In the genomic region with DNA sequence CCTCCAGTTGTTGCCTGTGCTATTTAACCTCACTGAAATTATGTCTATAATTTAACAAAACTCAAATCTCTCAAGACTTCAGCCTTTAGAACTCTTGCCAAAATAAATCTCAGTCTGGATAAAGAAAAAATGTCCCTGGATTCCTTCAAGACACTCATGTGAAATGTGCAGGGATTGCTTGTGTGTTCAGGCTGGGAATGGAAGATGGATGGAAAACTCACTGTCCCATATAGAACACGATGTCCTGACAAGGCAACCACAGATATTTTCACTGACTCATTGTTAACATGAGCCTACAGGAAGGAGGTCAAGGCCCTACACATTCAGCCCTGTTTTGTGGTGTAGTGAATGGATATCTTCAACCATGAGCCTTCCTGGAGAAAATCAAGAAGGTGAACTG, we compare ENCODE assay signal across 11 mouse cellular contexts.
"Had no signal": no experiment of that assay in that cellular context is flagged by ENCODE, and none has a peak within 500 bp of the region (broad histone marks: within the 10 kb centered on the region; RNA-seq: fewer than 3 reads in every experiment).

No protein-coding gene starts in this region.

- ATAC-seq: midbrain, embryonic 13.5 days had no signal

- H3K36me3 ChIP-seq: limb, embryonic 10.5 days; liver, embryonic 15.5 days; midbrain, embryonic 13.5 days had no signal

- H3K4me1 ChIP-seq: liver, embryonic 15.5 days; midbrain, embryonic 13.5 days had no signal

- H3K9me3 ChIP-seq: limb, embryonic 10.5 days; liver, embryonic 15.5 days; midbrain, embryonic 13.5 days had no signal

- DNase-seq: kidney, postnatal 25 days; lung, adult 2 months; lung, postnatal 14 days; right cerebral cortex, postnatal 14 days; thymus, postnatal 4 days had no signal

- H3K4me2 ChIP-seq: liver, embryonic 11.5 days; liver, embryonic 15.5 days; midbrain, embryonic 13.5 days had no signal

- H3K9ac ChIP-seq: liver, embryonic 15.5 days; midbrain, embryonic 13.5 days had no signal

- H3K27me3 ChIP-seq: liver, embryonic 15.5 days; midbrain, embryonic 13.5 days had no signal

- H3K4me3 ChIP-seq: layer of hippocampus, adult 2 months; left cerebral cortex, adult 2 months; limb, embryonic 10.5 days; liver, embryonic 15.5 days; midbrain, embryonic 13.5 days had no signal

- H3K27ac ChIP-seq: layer of hippocampus, adult 2 months; left cerebral cortex, adult 2 months; limb, embryonic 10.5 days; liver, embryonic 15.5 days; midbrain, embryonic 13.5 days had no signal
